Mouse (Mus musculus): ENCODE measurements at regions not wholly inside any gene's neighbourhood (a gene's known extent, or its start where the extent isn't known, plus 50 kb on each side); places are given as distances from the start of the nearest gene placed in this dataset.
"Not testable (repeated sequence)": the region's sequence is repeated elsewhere in the genome, so short reads cannot be mapped to it uniquely, and the experiment has no call there.

- Histone ChIP-seq H3K27me3 (replicated peaks; ENCODE audit: control insufficient read depth, insufficient read depth, low read length) (no peaks in the 10 kb centered on the region), H3K9ac (ENCODE audit: low read depth, low read length) (no peak overlapping the region), H3K4me3 (ENCODE audit: low read depth, low read length) (no peak overlapping the region), H3K36me3 (ENCODE audit: control insufficient read depth, insufficient read depth) (no peaks in the 10 kb centered on the region), H3K4me1 (replicated peaks; ENCODE audit: control insufficient read depth, insufficient read depth, low read length) (no peaks in the 10 kb centered on the region), H3K27ac (ENCODE audit: low read depth, low read length) (no peak overlapping the region), H3K4me2 (replicated peaks; ENCODE audit: low read depth) (no peak overlapping the region), H3K9me3 (ENCODE audit: control insufficient read depth) (no peaks in the 10 kb centered on the region)
- no peak for ATAC-seq
- TF ChIP-seq CTCF (IDR thresholded peaks at IDR 0.05; ENCODE audit: low read depth): no peak
- 87% methylated on average over 6 of the region's 6 CpGs for WGBS
Observed at GRCm38 (mm10) chr10:96231309-96231708, 94.9 kb downstream of the Gm5426 start.

GRCm38 (mm10) chr10:96232889-96233288 is 96.5 kb downstream of the Gm5426 start:
- peak; percentile 86 for ATAC-seq
- no peak overlapping the region for H3K27ac ChIP-seq (ENCODE audit: low read depth, low read length)
- H3K27me3 ChIP-seq (replicated peaks; ENCODE audit: control insufficient read depth, insufficient read depth, low read length): no peaks in the 10 kb centered on the region
- H3K36me3 ChIP-seq (ENCODE audit: control insufficient read depth, insufficient read depth): no peaks in the 10 kb centered on the region
- H3K9me3 ChIP-seq (ENCODE audit: control insufficient read depth): no peaks in the 10 kb centered on the region
- TF ChIP-seq CTCF (IDR thresholded peaks at IDR 0.05; ENCODE audit: low read depth): no peak
- WGBS: 23% methylated on average over 1 of the region's 1 CpGs
- no peaks in the 10 kb centered on the region for H3K4me1 ChIP-seq (replicated peaks; ENCODE audit: control insufficient read depth, insufficient read depth, low read length)
- H3K4me2 ChIP-seq (replicated peaks; ENCODE audit: low read depth): no peak overlapping the region
- H3K9ac ChIP-seq (ENCODE audit: low read depth, low read length): no peak overlapping the region
- no peak overlapping the region for H3K4me3 ChIP-seq (ENCODE audit: low read depth, low read length)

GRCm38 (mm10) chr10:96234564-96235412 is 98.4 kb downstream of the Gm5426 start:
- Histone ChIP-seq H3K27ac (ENCODE audit: low read depth, low read length) (no peak overlapping the region), H3K9me3 (ENCODE audit: control insufficient read depth) (no peaks in the 10 kb centered on the region), H3K27me3 (replicated peaks; ENCODE audit: control insufficient read depth, insufficient read depth, low read length) (no peaks in the 10 kb centered on the region), H3K4me3 (ENCODE audit: low read depth, low read length) (no peak overlapping the region), H3K4me2 (replicated peaks; ENCODE audit: low read depth) (no peak overlapping the region), H3K9ac (ENCODE audit: low read depth, low read length) (no peak overlapping the region), H3K4me1 (replicated peaks; ENCODE audit: control insufficient read depth, insufficient read depth, low read length) (no peaks in the 10 kb centered on the region), H3K36me3 (ENCODE audit: control insufficient read depth, insufficient read depth) (no peaks in the 10 kb centered on the region)
- whole genome bisulfite sequencing: 54% methylated on average over 9 of the region's 10 CpGs
- no peak for ATAC-seq
- no peak for TF ChIP-seq CTCF (IDR thresholded peaks at IDR 0.05; ENCODE audit: low read depth)

DNA sequence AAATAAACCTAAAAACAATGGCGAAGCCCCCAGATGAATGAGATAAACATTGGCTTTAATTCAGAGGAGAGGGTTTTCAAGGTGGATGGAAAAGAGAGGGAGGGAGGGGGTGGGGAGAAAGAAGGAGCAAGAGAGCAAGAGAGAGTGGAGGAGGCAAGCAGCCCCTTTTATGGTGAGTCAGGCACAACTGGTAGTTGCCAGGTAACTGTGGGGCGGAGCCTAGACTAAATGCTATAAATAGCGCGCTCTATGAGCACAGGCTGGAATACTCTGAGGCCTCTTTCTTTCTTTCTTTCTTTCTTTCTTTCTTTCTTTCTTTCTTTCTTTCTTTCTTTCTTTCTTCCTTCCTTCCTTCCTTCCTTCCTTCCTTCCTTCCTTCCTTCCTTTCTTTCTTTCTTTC is 99.6 kb downstream of the Gm5426 start:
- H3K4me3 ChIP-seq (ENCODE audit: low read depth, low read length); H3K27me3 ChIP-seq (replicated peaks; ENCODE audit: control insufficient read depth, insufficient read depth, low read length): not testable (repeated sequence)

DNA sequence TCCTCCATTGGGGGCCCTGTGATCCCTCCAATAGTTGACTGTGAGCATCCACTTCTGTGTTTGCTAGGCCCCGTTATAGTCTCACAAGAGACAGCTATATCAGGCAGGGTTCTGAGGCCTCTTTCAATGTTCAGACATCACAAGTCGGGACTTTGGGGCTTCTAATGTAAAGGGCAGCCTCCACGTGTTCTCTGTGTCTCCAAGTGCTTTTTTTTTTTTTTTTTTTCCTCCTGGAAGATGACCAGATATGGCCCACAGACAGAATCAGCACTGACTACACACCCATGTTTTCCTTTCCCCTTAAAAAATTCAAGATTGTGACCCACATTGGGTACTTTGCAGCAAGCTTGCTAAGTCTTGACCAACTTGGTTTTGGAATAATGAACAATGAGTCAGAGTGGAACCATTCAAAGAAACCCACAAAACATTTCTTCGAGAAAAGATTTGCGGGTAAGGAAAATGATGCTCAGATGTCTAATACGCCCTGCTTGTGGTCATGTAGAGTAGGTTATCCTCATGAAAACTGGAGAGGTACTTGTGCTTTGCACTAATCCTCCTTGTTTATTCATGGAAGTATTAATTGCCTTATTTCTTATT is 100.5 kb downstream of the Gm5426 start:
- no peaks in the 10 kb centered on the region for H3K36me3 ChIP-seq (ENCODE audit: control insufficient read depth, insufficient read depth)
- ATAC-seq: no peak
- WGBS: 95% methylated on average over 6 of the region's 6 CpGs
- no peaks in the 10 kb centered on the region for H3K27me3 ChIP-seq (replicated peaks; ENCODE audit: control insufficient read depth, insufficient read depth, low read length)
- no peak overlapping the region for H3K4me2 ChIP-seq (replicated peaks; ENCODE audit: low read depth)
- no peak overlapping the region for H3K9ac ChIP-seq (ENCODE audit: low read depth, low read length)
- no peaks in the 10 kb centered on the region for H3K9me3 ChIP-seq (ENCODE audit: control insufficient read depth)
- no peak for TF ChIP-seq CTCF (IDR thresholded peaks at IDR 0.05; ENCODE audit: low read depth)
- no peak overlapping the region for H3K4me3 ChIP-seq (ENCODE audit: low read depth, low read length)
- no peak overlapping the region for H3K27ac ChIP-seq (ENCODE audit: low read depth, low read length)
- H3K4me1 ChIP-seq (replicated peaks; ENCODE audit: control insufficient read depth, insufficient read depth, low read length): no peaks in the 10 kb centered on the region

More for the DNA sequence above, 99.6 kb downstream of the Gm5426 start:
- not testable (repeated sequence) for H3K36me3 ChIP-seq (ENCODE audit: control insufficient read depth, insufficient read depth); H3K9me3 ChIP-seq (ENCODE audit: control insufficient read depth); ATAC-seq; H3K4me2 ChIP-seq (replicated peaks; ENCODE audit: low read depth); H3K4me1 ChIP-seq (replicated peaks; ENCODE audit: control insufficient read depth, insufficient read depth, low read length); H3K27ac ChIP-seq (ENCODE audit: low read depth, low read length); H3K9ac ChIP-seq (ENCODE audit: low read depth, low read length)
- WGBS: 81% methylated on average over 4 of the region's 4 CpGs

DNA sequence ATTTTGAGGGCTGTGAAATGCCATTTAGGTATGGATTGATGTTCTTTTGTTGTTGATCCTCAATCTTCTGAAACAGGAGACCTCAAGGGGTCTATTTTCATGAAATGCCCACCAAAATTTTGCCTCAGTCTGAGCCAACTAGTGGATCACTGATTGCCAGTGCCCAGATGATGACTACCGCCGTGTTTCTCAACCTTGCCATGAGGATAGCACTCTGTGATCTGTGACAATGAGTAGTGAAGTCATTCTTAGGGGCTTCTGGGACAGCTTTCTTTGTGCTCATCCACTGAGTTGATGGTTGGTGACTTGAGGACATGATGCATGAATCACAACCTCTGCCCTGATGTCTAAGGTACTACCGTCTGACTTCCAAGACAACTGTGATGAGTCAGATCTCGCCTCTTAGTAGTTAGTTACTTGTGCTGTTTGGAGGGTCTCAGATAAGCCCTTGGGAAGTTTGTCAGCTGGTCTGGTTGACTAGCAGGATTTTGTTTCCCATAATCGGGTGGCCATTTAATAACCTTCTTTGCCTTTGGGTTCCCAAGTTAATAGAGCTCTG is 101.2 kb downstream of the Gm5426 start:
- Histone ChIP-seq H3K4me1 (replicated peaks; ENCODE audit: control insufficient read depth, insufficient read depth, low read length) (no peaks in the 10 kb centered on the region), H3K9ac (ENCODE audit: low read depth, low read length) (no peak overlapping the region), H3K4me3 (ENCODE audit: low read depth, low read length) (no peak overlapping the region), H3K27me3 (replicated peaks; ENCODE audit: control insufficient read depth, insufficient read depth, low read length) (no peaks in the 10 kb centered on the region), H3K27ac (ENCODE audit: low read depth, low read length) (no peak overlapping the region), H3K4me2 (replicated peaks; ENCODE audit: low read depth) (no peak overlapping the region), H3K9me3 (ENCODE audit: control insufficient read depth) (peaks cover 4% of the 10 kb centered on the region; the same call in 1 of the 2 replicates), H3K36me3 (ENCODE audit: control insufficient read depth, insufficient read depth) (no peaks in the 10 kb centered on the region)
- 97% methylated on average over 5 of the region's 5 CpGs for WGBS
- no peak for ATAC-seq
- TF ChIP-seq CTCF (IDR thresholded peaks at IDR 0.05; ENCODE audit: low read depth): no peak
